Mouse (Mus musculus) forebrain, embryonic 14.5 days (tissue): Measurements from ENCODE around the gene 5330417H12Rik. TPM values are rescaled to one million over a fixed set of nuclear protein-coding genes. Genes with fewer than 3 reads are reported as not detected.

Experiments used
- ATAC-seq: fragments of 200-750 bp; cut with Nextera tagmentation; 2 replicates; pipeline ENCODE4 v1.8.0; 2017; ENCODE audit warnings: mild to moderate bottlenecking, moderate library complexity
- DNase-seq: peaks from one replicate; pipeline ENCODE4 v3.0.0-alpha.2; 2015; ENCODE audit warnings: low spot score
- H3K27ac ChIP-seq: fragments of 300-500 bp; sonication (generic); 2 replicates; pipeline ENCODE4 v1.5.1; 2014; ENCODE audit warnings: low read depth, mild to moderate bottlenecking, control low read depth, low read length, moderate library complexity
- H3K27me3 ChIP-seq: fragments of 300-500 bp; sonication (generic); replicated peaks from 2 replicates; pipeline ENCODE4 v1.6.1; 2014; ENCODE audit warnings: low read length, control low read depth, mixed read lengths; ENCODE audit not compliant: control insufficient read depth, insufficient read depth
- H3K36me3 ChIP-seq: fragments of 300-500 bp; sonication (generic); 2 replicates; pipeline ENCODE4 v1.6.1; 2014; ENCODE audit warnings: low read length, control low read depth; ENCODE audit not compliant: control insufficient read depth, insufficient read depth
- H3K4me1 ChIP-seq: fragments of 300-500 bp; sonication (generic); 2 replicates; pipeline ENCODE4 v1.6.1; 2014; ENCODE audit warnings: antibody characterized with exemption, low read length, control low read depth; ENCODE audit not compliant: control insufficient read depth, insufficient read depth
- H3K4me2 ChIP-seq: fragments of 300-500 bp; sonication (generic); 2 replicates; pipeline ENCODE4 v1.6.1; 2014; ENCODE audit warnings: mild to moderate bottlenecking, control low read depth, low read length
- H3K4me3 ChIP-seq: fragments of 300-500 bp; sonication (generic); 2 replicates; pipeline ENCODE4 v1.5.1; 2014; ENCODE audit warnings: low read depth, low read length, control low read depth
- H3K9ac ChIP-seq: fragments of 300-500 bp; sonication (generic); 2 replicates; pipeline ENCODE4 v1.6.1; 2014; ENCODE audit warnings: mild to moderate bottlenecking, low read length, control low read depth, moderate library complexity
- H3K9me3 ChIP-seq: fragments of 300-500 bp; sonication (generic); replicated peaks from 2 replicates; pipeline ENCODE4 v1.6.1; 2016; ENCODE audit warnings: low read length, control low read depth, mixed read lengths; ENCODE audit not compliant: control insufficient read depth
- WGBS: fragments of 180-500 bp; shearing (Covaris S2); extraction: QIAGEN DNeasy Blood & Tissue Kit; methylation state at CpG from one replicate; pipeline ENCODE4 v1.1.7; 2014; 5-methylcytosine and 5-hydroxymethylcytosine counted together
- polyA plus RNA-seq: library from polyadenylated mRNA; unstranded; fragments of >200 nt; fragmentation: Nextera tagmentation; extraction: Ambion mirVana; gene quantifications from 2 replicates; pipeline ENCODE4 v1.2.1, GENCODE M21; 2014

The 5330417H12Rik gene
- polyA plus RNA-seq, 1 experiment from 2014 or later: not detected

GRCm38 (mm10) chr7:107638026-107638425 lies 13.1 kb upstream of the 5330417H12Rik start:
- 90% methylated on average over 5 of the region's 5 CpGs for WGBS
- H3K9me3 ChIP-seq: no peaks in the 10 kb centered on the region
- no peaks in the 10 kb centered on the region for H3K36me3 ChIP-seq
- no peak overlapping the region for H3K4me2 ChIP-seq
- H3K4me1 ChIP-seq: no peaks in the 10 kb centered on the region
- no peak overlapping the region for H3K9ac ChIP-seq
- DNase-seq: no peak
- no peak for ATAC-seq
- H3K27me3 ChIP-seq: no peaks in the 10 kb centered on the region
- H3K27ac ChIP-seq: no peak overlapping the region
- H3K4me3 ChIP-seq: no peak overlapping the region

- Histone ChIP-seq H3K27ac (no peak overlapping the region), H3K27me3 (no peaks in the 10 kb centered on the region), H3K9ac (no peak overlapping the region), H3K36me3 (no peaks in the 10 kb centered on the region), H3K4me1 (no peaks in the 10 kb centered on the region), H3K4me2 (no peak overlapping the region), H3K4me3 (no peak overlapping the region), H3K9me3 (no peaks in the 10 kb centered on the region)
- DNase-seq (no peak), ATAC-seq (no peak)
- WGBS: 81% methylated on average over 7 of the region's 7 CpGs
Observed at GRCm38 (mm10) chr7:107637398-107637797, 12.4 kb upstream of the 5330417H12Rik start.

- Histone ChIP-seq H3K9me3 (no peaks in the 10 kb centered on the region), H3K4me2 (no peak overlapping the region), H3K4me3 (no peak overlapping the region), H3K4me1 (no peaks in the 10 kb centered on the region), H3K27me3 (no peaks in the 10 kb centered on the region), H3K27ac (no peak overlapping the region), H3K36me3 (no peaks in the 10 kb centered on the region), H3K9ac (no peak overlapping the region)
- DNase-seq (no peak), ATAC-seq (no peak)
- 92% methylated on average over 4 of the region's 4 CpGs for WGBS
Observed at GRCm38 (mm10) chr7:107633201-107633600, 8.2 kb upstream of the 5330417H12Rik start.

- no peak for DNase-seq
- H3K4me2 ChIP-seq: no peak overlapping the region
- no peaks in the 10 kb centered on the region for H3K36me3 ChIP-seq
- H3K9me3 ChIP-seq: no peaks in the 10 kb centered on the region
- H3K4me1 ChIP-seq: no peaks in the 10 kb centered on the region
- H3K27me3 ChIP-seq: no peaks in the 10 kb centered on the region
- ATAC-seq: no peak
- no peak overlapping the region for H3K4me3 ChIP-seq
- no peak overlapping the region for H3K9ac ChIP-seq
- no peak overlapping the region for H3K27ac ChIP-seq
Observed at GRCm38 (mm10) chr7:107628383-107628782, 3.4 kb upstream of the 5330417H12Rik start.

- H3K9ac ChIP-seq: no peak overlapping the region
- H3K9me3 ChIP-seq: no peaks in the 10 kb centered on the region
- H3K4me3 ChIP-seq: no peak overlapping the region
- WGBS: 92% methylated on average over 6 of the region's 6 CpGs
- H3K4me1 ChIP-seq: no peaks in the 10 kb centered on the region
- no peak overlapping the region for H3K4me2 ChIP-seq
- DNase-seq: no peak
- no peak overlapping the region for H3K27ac ChIP-seq
- H3K27me3 ChIP-seq: no peaks in the 10 kb centered on the region
- ATAC-seq: no peak
- no peaks in the 10 kb centered on the region for H3K36me3 ChIP-seq
Observed at GRCm38 (mm10) chr7:107625781-107626180, 820 bp upstream of the 5330417H12Rik start.

GRCm38 (mm10) chr7:107624432-107624831 lies 529 bp downstream of the 5330417H12Rik start:
- Histone ChIP-seq H3K9me3 (no peaks in the 10 kb centered on the region), H3K36me3 (no peaks in the 10 kb centered on the region), H3K4me2 (no peak overlapping the region), H3K9ac (no peak overlapping the region), H3K27ac (no peak overlapping the region), H3K4me3 (no peak overlapping the region), H3K27me3 (no peaks in the 10 kb centered on the region), H3K4me1 (no peaks in the 10 kb centered on the region)
- ATAC-seq (no peak), DNase-seq (no peak)
- WGBS: 59% methylated on average over 3 of the region's 3 CpGs

- Histone ChIP-seq H3K9me3 (no peaks in the 10 kb centered on the region), H3K4me1 (no peaks in the 10 kb centered on the region), H3K9ac (no peak overlapping the region), H3K27ac (no peak overlapping the region), H3K4me3 (no peak overlapping the region), H3K4me2 (no peak overlapping the region), H3K36me3 (no peaks in the 10 kb centered on the region), H3K27me3 (no peaks in the 10 kb centered on the region)
- DNase-seq: no peak
- ATAC-seq: no peak
- 76% methylated on average over 3 of the region's 3 CpGs for WGBS
Observed at GRCm38 (mm10) chr7:107620137-107620536, 4.8 kb downstream of the 5330417H12Rik start.

- ATAC-seq: no peak
Observed at GRCm38 (mm10) chr7:107619225-107619624, 5.7 kb downstream of the 5330417H12Rik start.

GRCm38 (mm10) chr7:107618028-107618992 lies 6.7 kb downstream of the 5330417H12Rik start:
- Histone ChIP-seq H3K4me2 (no peak overlapping the region), H3K4me1 (no peaks in the 10 kb centered on the region), H3K9me3 (no peaks in the 10 kb centered on the region), H3K36me3 (no peaks in the 10 kb centered on the region), H3K27me3 (no peaks in the 10 kb centered on the region), H3K27ac (no peak overlapping the region), H3K4me3 (no peak overlapping the region), H3K9ac (no peak overlapping the region)
- ATAC-seq (no peak), DNase-seq (no peak)
- WGBS: 28% methylated on average over 10 of the region's 11 CpGs

More at GRCm38 (mm10) chr7:107619225-107619624, 5.7 kb downstream of the 5330417H12Rik start:
- Histone ChIP-seq H3K27ac (no peak overlapping the region), H3K4me1 (no peaks in the 10 kb centered on the region), H3K36me3 (no peaks in the 10 kb centered on the region), H3K4me2 (no peak overlapping the region), H3K4me3 (no peak overlapping the region), H3K9ac (no peak overlapping the region), H3K9me3 (no peaks in the 10 kb centered on the region), H3K27me3 (no peaks in the 10 kb centered on the region)
- no peak for DNase-seq
- 77% methylated on average over 4 of the region's 4 CpGs for WGBS
